Mouse (Mus musculus) kidney, adult 2 months (tissue): Measurements from ENCODE around the gene Gli3.

Experiments used
- CTCF ChIP-seq: fragments of 200-500 bp; conservative IDR thresholded peaks from 2 replicates; pipeline ENCODE4 v1.5.1; 2011; ENCODE audit warnings: low read depth, mild to moderate bottlenecking, control low read depth, low read length, moderate library complexity, mixed read lengths; ENCODE audit not compliant: insufficient read depth, insufficient read length
- POLR2A ChIP-seq: fragments of 200-500 bp; IDR thresholded peaks from one replicate; pipeline ENCODE4 v1.6.1; 2011; ENCODE audit warnings: low read depth, low read length, control low read depth

DNA sequence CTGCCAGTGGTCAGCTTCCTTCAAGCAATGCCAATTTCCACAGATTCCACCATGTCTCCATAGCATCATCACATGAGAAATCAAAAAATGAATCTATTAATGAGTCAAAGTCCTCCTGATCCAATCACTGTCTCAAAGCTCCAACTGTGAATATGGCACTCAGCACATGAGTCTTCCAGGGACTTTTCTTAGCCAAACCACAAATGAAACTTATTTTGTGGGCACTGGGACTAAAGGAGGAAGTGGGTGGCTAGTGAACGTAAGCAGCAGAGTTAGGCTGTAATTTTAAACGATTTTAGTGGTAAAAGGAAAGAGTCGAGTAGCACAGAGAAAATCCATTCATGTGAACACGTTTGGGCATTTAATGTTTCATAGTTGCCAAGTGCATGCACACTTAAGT lies 21.0 kb upstream of the Gli3 start:
- TF ChIP-seq CTCF (no peak), POLR2A (no peak)
